Mouse (Mus musculus) MN1 (cell line): ENCODE results near the gene Gm3159.
A peak's percentile ranks its signal among the peaks of the same experiment; 100 is the strongest.
"Not testable (repeated sequence)": the region's sequence is repeated elsewhere in the genome, so short reads cannot be mapped to it uniquely, and the experiment has no call there.

Experiments
- DNase-seq: peaks from one replicate; pipeline ENCODE4 v3.0.0-alpha.2; 2016; ENCODE audit warnings: low spot score

Gene Gm3159

DNA sequence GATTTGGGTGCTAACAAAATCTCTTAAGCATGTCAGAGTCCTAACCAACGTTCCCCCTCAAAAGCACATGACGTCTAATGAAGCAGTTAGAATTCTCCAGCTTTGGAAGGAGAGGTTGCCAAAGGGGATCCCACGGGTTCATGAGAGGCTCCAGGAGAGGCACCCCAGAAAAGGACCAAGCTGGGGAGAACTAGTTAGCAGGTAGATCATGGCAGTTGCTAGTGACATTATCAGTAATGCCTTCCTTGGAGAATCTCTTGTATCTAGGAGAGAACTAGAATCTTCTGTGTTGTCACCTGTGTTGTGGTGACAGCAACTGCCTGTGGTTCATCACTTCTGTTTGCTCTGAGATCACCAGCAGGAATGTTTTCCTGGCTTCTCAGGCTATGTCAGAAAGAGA lies at the start of gene Gm3159:
Gm3159 (plus strand) TSS at position 301 of the 400 bp plus-strand sequence.
- DNase-seq = not testable (repeated sequence)

DNA sequence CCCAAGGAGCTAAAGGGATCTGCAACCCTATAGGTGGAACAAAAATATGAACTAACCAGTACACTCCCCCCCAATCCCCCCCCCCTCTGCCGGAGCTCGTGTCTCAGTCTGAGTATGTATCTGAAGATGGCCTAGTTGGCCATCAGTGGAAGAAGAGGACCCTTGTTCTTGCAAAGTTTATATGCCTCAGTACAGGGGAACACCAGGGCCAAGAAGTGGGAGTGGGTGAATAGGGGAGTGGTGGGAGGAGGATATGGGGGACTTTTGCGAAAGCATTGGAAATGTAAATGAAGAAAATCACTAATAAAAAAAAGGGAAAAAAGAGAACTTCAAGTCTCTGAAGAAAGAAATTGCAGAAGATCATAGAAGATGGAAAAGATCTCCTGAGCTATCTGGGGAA lies 28.3 kb upstream of the Gm3159 start:
- DNase-seq = not testable (repeated sequence)

DNA sequence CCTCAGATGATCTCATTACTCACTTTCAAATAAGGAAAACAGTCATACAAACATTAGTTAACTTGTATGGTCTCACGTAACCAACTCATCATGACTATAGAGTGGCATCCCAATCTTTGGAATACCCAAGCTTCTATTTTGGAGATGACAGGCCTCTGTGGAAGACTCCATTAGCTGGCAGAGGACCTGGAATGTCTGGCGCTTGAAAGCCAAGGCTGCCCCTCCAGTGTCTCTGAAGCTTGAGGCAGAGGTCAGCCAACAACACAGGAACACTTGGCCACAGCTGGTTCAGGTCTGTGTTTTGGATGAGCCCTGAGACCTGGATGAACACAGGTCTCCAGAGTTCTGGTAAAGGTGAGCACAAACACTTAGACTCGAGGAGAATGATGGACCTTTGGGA lies 27.6 kb upstream of the Gm3159 start:
- DNase-seq = not testable (repeated sequence)

DNA sequence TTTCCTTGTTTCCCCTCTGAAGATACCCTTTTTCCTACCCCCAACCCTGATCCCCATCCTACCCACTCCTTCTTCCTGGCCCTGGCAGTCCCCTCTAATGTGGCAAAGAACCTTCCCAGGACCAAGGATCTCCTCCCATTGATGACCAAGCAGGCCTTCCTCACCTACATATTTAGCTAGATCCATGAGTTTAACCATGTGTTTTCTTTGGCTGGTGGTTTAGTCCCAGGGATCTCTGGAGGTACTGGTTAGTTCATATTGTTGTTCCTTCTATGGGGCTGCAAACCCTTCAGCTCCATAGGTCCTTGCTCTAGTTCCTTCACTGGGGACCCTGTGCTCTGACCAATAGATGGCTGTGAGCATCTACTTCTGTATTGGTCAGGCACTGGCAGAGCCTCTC lies 19.5 kb upstream of the Gm3159 start:
- DNase-seq = not testable (repeated sequence)

DNA sequence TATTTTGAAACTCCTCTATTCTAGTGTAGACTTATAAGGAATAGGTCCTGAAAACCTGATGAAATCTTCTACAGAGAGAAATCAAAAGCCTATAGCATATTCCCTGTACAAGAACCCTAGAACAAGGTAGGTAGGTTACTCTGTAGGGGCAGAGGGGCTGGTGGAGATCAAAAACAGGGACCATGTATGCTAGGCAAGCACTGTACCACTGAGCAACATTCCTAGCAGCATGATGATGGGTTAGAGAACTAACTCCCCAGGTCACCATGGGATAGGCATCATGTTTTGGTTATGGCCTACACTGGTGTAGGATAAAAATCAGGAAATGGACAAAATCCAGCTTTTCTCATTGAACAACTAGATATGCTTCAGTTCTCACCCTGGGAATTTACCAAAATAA lies 11.7 kb upstream of the Gm3159 start:
- not testable (repeated sequence) for DNase-seq

DNA sequence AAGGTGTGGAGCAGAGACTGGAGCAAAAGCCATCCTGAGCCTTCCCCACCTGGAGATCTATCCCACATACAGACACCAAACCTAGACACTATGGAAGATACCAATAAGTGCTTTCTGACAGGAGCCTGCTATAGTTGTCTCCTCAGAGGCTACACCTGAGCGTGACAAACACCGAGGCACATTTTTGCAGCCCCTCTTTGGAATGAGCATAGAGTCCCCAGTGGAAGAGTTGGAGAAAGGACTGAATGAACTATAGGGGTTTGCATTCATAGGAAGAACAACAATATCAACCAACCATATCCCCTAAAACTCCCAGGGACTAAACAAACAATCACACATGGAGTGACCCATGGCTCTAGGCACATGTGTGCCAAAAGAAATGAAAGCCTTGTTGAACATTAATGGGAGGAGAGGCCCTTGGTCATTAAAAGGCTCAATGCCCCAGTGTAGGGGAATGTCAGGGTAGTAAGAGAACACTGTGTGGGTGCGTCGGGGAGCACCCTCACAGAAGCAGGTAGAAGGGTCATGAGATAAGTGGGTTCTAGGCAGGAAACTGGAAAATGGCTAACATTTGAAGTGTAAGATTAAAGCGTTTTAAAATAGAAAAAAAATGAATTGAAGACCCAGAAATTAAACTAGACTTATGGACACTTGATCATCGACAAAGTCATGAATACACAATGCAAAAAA lies 4.3 kb upstream of the Gm3159 start:
- not testable (repeated sequence) for DNase-seq

DNA sequence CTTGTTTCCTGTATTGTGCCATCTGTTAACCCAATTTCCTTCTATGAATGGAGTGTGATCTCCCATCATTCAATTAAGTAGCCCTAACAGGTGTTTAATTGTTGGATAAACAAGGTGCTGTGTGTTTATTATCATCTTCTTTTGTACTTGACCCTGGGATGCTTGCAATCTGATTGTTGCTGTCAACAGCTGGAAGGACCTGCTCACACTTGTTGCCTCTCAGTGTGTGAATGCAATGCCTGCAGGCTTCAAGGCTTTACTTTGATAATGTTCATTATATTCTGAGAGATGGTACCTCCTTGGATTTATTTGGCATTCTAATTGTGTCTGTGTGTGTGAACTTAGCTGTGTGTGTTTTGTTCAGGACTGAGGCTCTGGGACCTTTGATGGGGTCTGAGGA lies 1.3 kb downstream of the Gm3159 start:
- DNase-seq = not testable (repeated sequence)

DNA sequence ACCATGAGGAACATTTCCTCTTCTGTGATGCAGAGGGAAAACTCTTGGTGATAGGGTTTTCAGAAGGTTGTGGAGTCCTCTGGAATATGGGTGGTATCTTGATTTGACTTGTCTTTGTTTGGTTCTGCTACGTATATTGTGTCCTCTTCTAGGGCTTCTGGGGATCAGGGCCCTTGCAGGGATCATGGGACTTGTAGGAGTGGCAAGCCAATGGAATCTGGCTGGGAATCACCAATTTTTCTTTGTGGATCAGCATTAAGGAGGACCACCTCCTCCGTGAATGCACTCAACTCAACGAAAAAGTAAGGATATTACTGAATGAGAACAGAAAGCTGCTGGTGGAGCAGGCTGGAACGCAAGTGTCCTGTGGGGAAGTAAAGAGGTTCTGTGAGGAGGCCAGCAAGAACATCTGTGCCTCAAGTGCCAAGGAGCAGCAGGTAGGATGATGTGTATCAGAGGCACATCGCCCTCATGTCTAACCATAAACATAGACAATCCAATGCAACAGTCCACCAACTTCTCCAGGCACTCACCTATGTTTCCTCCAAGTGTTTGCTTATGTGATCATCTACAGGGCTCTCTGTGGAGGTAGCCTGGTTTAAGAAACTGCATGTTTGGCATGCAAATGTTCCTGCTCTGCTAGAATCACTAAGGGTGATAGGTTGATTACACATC lies 2.9 kb downstream of the Gm3159 start:
- not testable (repeated sequence) for DNase-seq

DNA sequence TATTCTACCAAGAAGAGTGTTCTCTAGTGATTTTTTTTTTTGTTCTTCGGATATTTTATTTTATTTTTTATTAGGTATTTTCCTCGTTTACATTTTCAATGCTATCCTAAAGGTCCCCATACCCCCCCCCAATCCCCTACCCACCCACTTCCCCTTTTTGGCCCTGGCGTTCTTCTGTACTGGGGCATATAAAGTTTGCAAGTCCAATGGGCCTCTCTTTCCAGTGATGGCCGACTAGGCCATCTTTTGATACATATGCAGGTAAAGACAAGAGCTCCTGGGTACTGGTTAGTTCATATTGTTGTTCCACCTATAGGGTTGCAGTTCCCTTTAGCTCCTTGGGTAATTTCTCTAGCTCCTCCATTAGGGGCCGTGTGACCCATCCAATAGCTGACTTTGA lies 3.9 kb downstream of the Gm3159 start:
- DNase-seq = not testable (repeated sequence)

DNA sequence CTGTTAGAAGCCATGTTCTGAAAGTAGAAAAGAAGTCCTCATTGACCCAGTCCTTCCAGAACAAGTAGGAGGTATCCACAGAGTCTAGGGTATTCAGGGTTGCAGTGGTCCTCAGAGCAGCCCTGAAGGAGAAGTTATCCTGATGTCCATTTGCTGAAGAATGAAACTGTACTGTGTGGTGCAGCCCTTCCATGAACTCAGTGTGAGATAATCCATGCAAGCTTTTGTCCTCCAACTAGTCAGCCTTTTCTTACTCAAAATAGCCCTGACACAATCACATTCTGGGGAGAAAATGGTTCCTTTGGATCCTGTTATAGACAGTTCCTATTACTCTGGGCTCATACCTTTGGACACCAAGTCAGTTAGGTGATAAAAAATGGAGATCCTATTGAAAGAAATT lies 6.5 kb downstream of the Gm3159 start:
- not testable (repeated sequence) for DNase-seq

DNA sequence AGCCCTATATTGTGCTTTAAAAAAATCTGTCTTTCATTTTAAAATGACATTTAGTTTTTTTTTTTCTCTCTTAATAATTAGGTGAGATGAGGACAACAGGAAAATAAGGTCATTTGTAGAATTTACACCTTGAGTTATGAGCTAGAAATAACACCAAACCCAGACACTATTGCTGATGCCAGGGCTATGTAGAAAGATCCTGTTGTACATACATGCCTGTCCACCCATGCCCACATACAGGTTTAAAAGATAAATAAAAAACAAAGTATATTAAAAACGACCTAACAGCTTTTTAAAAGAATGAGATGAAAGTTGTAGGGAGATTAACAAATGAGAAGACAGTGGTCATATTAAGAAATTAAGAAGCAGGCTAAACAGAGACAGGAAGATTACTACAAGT lies 12.6 kb downstream of the Gm3159 start:
- not testable (repeated sequence) for DNase-seq

DNA sequence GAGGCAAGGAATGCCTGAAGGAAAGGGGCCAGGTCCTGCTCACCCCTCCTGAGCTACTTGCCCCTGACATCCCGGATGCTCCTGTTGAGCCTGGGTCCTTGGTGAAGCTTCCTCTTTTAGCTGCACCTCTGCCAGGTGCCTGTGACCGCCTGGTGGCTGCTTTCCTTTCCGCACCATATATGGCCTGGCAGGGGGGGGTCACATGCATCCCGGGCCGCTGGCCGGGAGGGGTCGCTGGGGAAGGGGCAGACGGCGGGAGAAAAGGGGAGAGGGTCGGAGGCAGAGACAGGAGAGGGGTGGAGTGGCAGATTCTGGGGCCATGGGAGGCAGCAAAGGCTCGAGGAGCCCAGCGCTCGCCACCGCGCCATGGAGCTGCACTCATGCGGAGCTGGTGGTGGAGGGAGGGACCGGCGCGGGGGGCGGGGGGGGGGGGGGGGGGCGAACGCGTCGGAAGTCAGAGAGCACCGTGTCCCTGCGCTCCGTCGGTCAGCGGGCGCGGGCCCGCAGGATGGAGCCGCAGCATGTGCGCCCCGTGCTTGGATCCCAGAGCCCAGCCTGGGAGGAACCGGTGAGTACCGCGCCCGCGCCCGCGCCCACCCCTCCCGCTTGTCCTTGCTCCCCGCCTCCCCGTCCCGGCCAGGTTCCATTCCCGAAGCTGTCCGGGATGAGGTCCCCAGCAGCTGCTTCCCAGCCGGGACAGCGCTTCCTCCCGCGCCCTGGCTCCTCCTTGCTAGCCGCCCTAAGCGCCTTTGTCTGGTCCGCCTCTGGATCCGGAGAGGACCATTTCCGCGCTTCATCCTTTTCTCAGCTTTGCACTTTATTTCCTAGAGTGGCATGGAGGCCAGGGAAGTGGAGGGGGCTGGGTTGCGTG lies 17.9 kb downstream of the Gm3159 start, which contains the start of gene Gm3164:
Gm3164 (plus strand) TSS at position 484 of the 871 bp plus-strand sequence.
- peak; percentile 4 for DNase-seq

DNA sequence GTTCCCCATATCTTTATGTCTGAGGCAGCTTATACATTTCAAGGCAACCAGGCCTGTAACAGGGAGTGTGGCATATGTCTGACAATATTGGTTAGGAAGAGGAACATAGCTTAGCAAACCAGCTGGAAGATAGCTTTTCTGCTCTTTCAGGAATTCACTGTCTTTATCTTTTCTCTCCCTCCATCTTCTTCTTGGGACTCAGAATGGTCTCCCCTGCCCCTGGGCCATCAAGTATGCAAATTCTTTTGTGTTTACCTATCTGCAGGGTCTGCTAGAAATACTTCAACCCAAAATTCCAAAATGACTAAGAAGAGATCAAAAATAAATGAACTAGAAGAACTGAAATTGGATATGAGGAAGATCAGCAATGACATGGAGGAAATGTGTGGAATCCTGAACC lies 33.4 kb downstream of the Gm3159 start, which contains the start of gene Gm3173:
Gm3173 (plus strand) TSS at position 301 of the 400 bp plus-strand sequence.
- not testable (repeated sequence) for DNase-seq
